Mouse (Mus musculus) limb, embryonic 10.5 days (tissue): ENCODE results near the gene Pex14. TPM values are rescaled to one million over a fixed set of nuclear protein-coding genes. Genes with fewer than 3 reads are reported as not detected.

Experiments used
- DNase-seq: peaks from one replicate; pipeline ENCODE4 v3.0.0-alpha.2; 2017; ENCODE audit warnings: low spot score
- H3K27ac ChIP-seq: fragments of 300-500 bp; sonication (generic); 2 replicates; pipeline ENCODE4 v1.5.1; 2016; ENCODE audit warnings: mild to moderate bottlenecking
- H3K27me3 ChIP-seq: fragments of 300-500 bp; sonication (generic); 2 replicates; pipeline ENCODE4 v1.6.1; 2016; ENCODE audit warnings: low read depth, mild to moderate bottlenecking; ENCODE audit not compliant: poor library complexity, severe bottlenecking
- H3K36me3 ChIP-seq: fragments of 300-500 bp; sonication (generic); 2 replicates; pipeline ENCODE4 v1.6.1; 2016; ENCODE audit warnings: mild to moderate bottlenecking, moderate library complexity
- H3K4me1 ChIP-seq: fragments of 300-500 bp; sonication (generic); 2 replicates; pipeline ENCODE4 v1.6.1; 2016
- H3K4me3 ChIP-seq: fragments of 300-500 bp; sonication (generic); 2 replicates; pipeline ENCODE4 v1.5.1; 2016; ENCODE audit warnings: mild to moderate bottlenecking, moderate library complexity
- H3K9me3 ChIP-seq: fragments of 300-500 bp; sonication (generic); replicated peaks from 2 replicates; pipeline ENCODE4 v1.6.1; 2016; ENCODE audit warnings: mild to moderate bottlenecking
- WGBS: fragments of 180-500 bp; shearing (Covaris S2); methylation state at CpG from one replicate; pipeline ENCODE4 v1.1.7; 2016; 5-methylcytosine and 5-hydroxymethylcytosine counted together
- polyA plus RNA-seq: library from polyadenylated mRNA; unstranded; fragments of >200 nt; fragmentation: Nextera tagmentation; extraction: Ambion mirVana; gene quantifications from 2 replicates; pipeline ENCODE4 v1.2.1, GENCODE M21; 2016

The Pex14 gene
- polyA plus RNA-seq, 1 experiment from 2014 or later: 66.1 TPM

- 0 out of 2 replicates have a peak, but pooled peaks cover 4% of the 10 kb centered on the region for H3K36me3 ChIP-seq
- H3K4me1 ChIP-seq: peaks cover 70% of the 10 kb centered on the region
- DNase-seq: no peak
- H3K4me3 ChIP-seq: no peak overlapping the region
- no peaks in the 10 kb centered on the region for H3K27me3 ChIP-seq
- no peak overlapping the region for H3K27ac ChIP-seq
- 52% methylated on average over 14 of the region's 14 CpGs for WGBS
- no peaks in the 10 kb centered on the region for H3K9me3 ChIP-seq
Observed at GRCm38 (mm10) chr4:149060621-149061431, 38.9 kb downstream of the Pex14 start.

GRCm38 (mm10) chr4:149059713-149060112 is 40.0 kb downstream of the Pex14 start:
- no peaks in the 10 kb centered on the region for H3K9me3 ChIP-seq
- H3K27ac ChIP-seq: no peak overlapping the region
- no peak for DNase-seq
- no peak overlapping the region for H3K4me3 ChIP-seq
- WGBS: 90% methylated on average over 9 of the region's 9 CpGs
- H3K36me3 ChIP-seq: 0 out of 2 replicates have a peak, but pooled peaks cover 2% of the 10 kb centered on the region
- H3K4me1 ChIP-seq: peaks cover 81% of the 10 kb centered on the region
- H3K27me3 ChIP-seq: no peaks in the 10 kb centered on the region

GRCm38 (mm10) chr4:149058298-149058697 is 41.4 kb downstream of the Pex14 start:
- peaks cover 81% of the 10 kb centered on the region for H3K4me1 ChIP-seq
- H3K4me3 ChIP-seq: no peak overlapping the region
- H3K9me3 ChIP-seq: no peaks in the 10 kb centered on the region
- H3K36me3 ChIP-seq: 0 out of 2 replicates have a peak, but pooled peaks cover 6% of the 10 kb centered on the region
- 39% methylated on average over 7 of the region's 7 CpGs for WGBS
- H3K27ac ChIP-seq: 0 out of 2 replicates have a peak overlapping the region, but pooled peaks have one; percentile 54
- no peaks in the 10 kb centered on the region for H3K27me3 ChIP-seq
- DNase-seq: no peak

GRCm38 (mm10) chr4:149057470-149057869 is 42.2 kb downstream of the Pex14 start:
- Histone ChIP-seq H3K27ac (peak overlapping the region; percentile 46), H3K9me3 (no peaks in the 10 kb centered on the region), H3K36me3 (0 out of 2 replicates have a peak, but pooled peaks cover 6% of the 10 kb centered on the region), H3K27me3 (no peaks in the 10 kb centered on the region), H3K4me1 (peaks cover 73% of the 10 kb centered on the region), H3K4me3 (no peak overlapping the region)
- no peak for DNase-seq
- 42% methylated on average over 14 of the region's 14 CpGs for WGBS

- Histone ChIP-seq H3K36me3 (0 out of 2 replicates have a peak, but pooled peaks cover 6% of the 10 kb centered on the region), H3K9me3 (no peaks in the 10 kb centered on the region), H3K27ac (peak overlapping the region; percentile 46; the same call in 1 of the 2 replicates), H3K4me1 (peaks cover 70% of the 10 kb centered on the region), H3K4me3 (no peak overlapping the region), H3K27me3 (no peaks in the 10 kb centered on the region)
- WGBS: 76% methylated on average over 16 of the region's 16 CpGs
- no peak for DNase-seq
Observed at GRCm38 (mm10) chr4:149056957-149057356, 42.7 kb downstream of the Pex14 start.

- DNase-seq: no peak
- 67% methylated on average over 6 of the region's 6 CpGs for WGBS
- Histone ChIP-seq H3K9me3 (no peaks in the 10 kb centered on the region), H3K4me3 (no peak overlapping the region), H3K4me1 (peaks cover 64% of the 10 kb centered on the region), H3K27me3 (no peaks in the 10 kb centered on the region), H3K27ac (no peak overlapping the region), H3K36me3 (0 out of 2 replicates have a peak, but pooled peaks cover 9% of the 10 kb centered on the region)
Observed at GRCm38 (mm10) chr4:149055847-149056246, 43.8 kb downstream of the Pex14 start.

GRCm38 (mm10) chr4:149049351-149050159 is 50.1 kb downstream of the Pex14 start:
- 6% methylated on average over 16 of the region's 16 CpGs for WGBS
- H3K27me3 ChIP-seq: no peaks in the 10 kb centered on the region
- DNase-seq: peak; percentile 63
- no peaks in the 10 kb centered on the region for H3K9me3 ChIP-seq
- peaks cover 66% of the 10 kb centered on the region for H3K4me1 ChIP-seq
- 0 out of 2 replicates have a peak, but pooled peaks cover 9% of the 10 kb centered on the region for H3K36me3 ChIP-seq
- peak overlapping the region; percentile 20 for H3K4me3 ChIP-seq
- peak overlapping the region; percentile 72 for H3K27ac ChIP-seq

GRCm38 (mm10) chr4:149048625-149049228 is 50.9 kb downstream of the Pex14 start:
- H3K27ac ChIP-seq: peak overlapping the region; percentile 72
- DNase-seq: peak; percentile 62
- 19% methylated on average over 10 of the region's 10 CpGs for WGBS
- peak overlapping the region; percentile 20 for H3K4me3 ChIP-seq
- 0 out of 2 replicates have a peak, but pooled peaks cover 5% of the 10 kb centered on the region for H3K36me3 ChIP-seq
- peaks cover 60% of the 10 kb centered on the region for H3K4me1 ChIP-seq
- H3K9me3 ChIP-seq: no peaks in the 10 kb centered on the region
- no peaks in the 10 kb centered on the region for H3K27me3 ChIP-seq

GRCm38 (mm10) chr4:149047360-149047759 is 52.3 kb downstream of the Pex14 start:
- H3K9me3 ChIP-seq: no peaks in the 10 kb centered on the region
- H3K27me3 ChIP-seq: no peaks in the 10 kb centered on the region
- DNase-seq: peak; percentile 75
- 5% methylated on average over 10 of the region's 10 CpGs for WGBS
- peaks cover 60% of the 10 kb centered on the region for H3K4me1 ChIP-seq
- H3K4me3 ChIP-seq: peak overlapping the region; percentile 32
- no peak overlapping the region for H3K27ac ChIP-seq
- H3K36me3 ChIP-seq: 0 out of 2 replicates have a peak, but pooled peaks cover 3% of the 10 kb centered on the region

GRCm38 (mm10) chr4:149045885-149046284 is 53.8 kb downstream of the Pex14 start:
- H3K4me3 ChIP-seq: no peak overlapping the region
- H3K36me3 ChIP-seq: peaks cover 8% of the 10 kb centered on the region
- no peaks in the 10 kb centered on the region for H3K27me3 ChIP-seq
- DNase-seq: no peak
- no peaks in the 10 kb centered on the region for H3K9me3 ChIP-seq
- no peak overlapping the region for H3K27ac ChIP-seq
- 48% methylated on average over 5 of the region's 5 CpGs for WGBS
- peaks cover 59% of the 10 kb centered on the region for H3K4me1 ChIP-seq

GRCm38 (mm10) chr4:149040289-149040688 is 59.4 kb downstream of the Pex14 start:
- WGBS: 71% methylated on average over 6 of the region's 6 CpGs
- Histone ChIP-seq H3K4me3 (no peak overlapping the region), H3K27me3 (no peaks in the 10 kb centered on the region), H3K27ac (no peak overlapping the region), H3K9me3 (no peaks in the 10 kb centered on the region), H3K36me3 (peaks cover 17% of the 10 kb centered on the region), H3K4me1 (peaks cover 39% of the 10 kb centered on the region)
- no peak for DNase-seq

- no peaks in the 10 kb centered on the region for H3K27me3 ChIP-seq
- H3K27ac ChIP-seq: no peak overlapping the region
- H3K36me3 ChIP-seq: peaks cover 17% of the 10 kb centered on the region
- WGBS: 41% methylated on average over 6 of the region's 6 CpGs
- H3K4me1 ChIP-seq: peaks cover 39% of the 10 kb centered on the region
- H3K9me3 ChIP-seq: no peaks in the 10 kb centered on the region
- H3K4me3 ChIP-seq: no peak overlapping the region
- DNase-seq: no peak
Observed at GRCm38 (mm10) chr4:149037706-149038105, 62.0 kb downstream of the Pex14 start.
